Mouse (Mus musculus): ENCODE data around the gene Hyls1. TPM values are rescaled to one million over a fixed set of nuclear protein-coding genes. Genes with fewer than 3 reads are reported as not detected.

The Hyls1 gene
- polyA plus RNA-seq, 1 experiment from 2014 or later, result 19.5 TPM

GRCm38 (mm10) chr9:35561583-35561982, 8.6 kb downstream of the Hyls1 start:
- no peak overlapping the region for H3K27ac ChIP-seq
- H3K4me2 ChIP-seq, result no peak overlapping the region
- no peak overlapping the region for H3K9ac ChIP-seq
- peaks cover 34% of the 10 kb centered on the region for H3K36me3 ChIP-seq
- no peak for ATAC-seq (ENCODE audit: borderline replicate concordance, extremely low read depth, low FRiP score, low TSS enrichment)
- WGBS, result 81% methylated on average over 6 of the region's 6 CpGs
- H3K27me3 ChIP-seq, result peaks cover 17% of the 10 kb centered on the region; the same call in 1 of the 2 replicates
- H3K9me3 ChIP-seq, result no peaks in the 10 kb centered on the region
- no peak overlapping the region for H3K4me3 ChIP-seq
- H3K4me1 ChIP-seq, result peaks cover 27% of the 10 kb centered on the region

DNA sequence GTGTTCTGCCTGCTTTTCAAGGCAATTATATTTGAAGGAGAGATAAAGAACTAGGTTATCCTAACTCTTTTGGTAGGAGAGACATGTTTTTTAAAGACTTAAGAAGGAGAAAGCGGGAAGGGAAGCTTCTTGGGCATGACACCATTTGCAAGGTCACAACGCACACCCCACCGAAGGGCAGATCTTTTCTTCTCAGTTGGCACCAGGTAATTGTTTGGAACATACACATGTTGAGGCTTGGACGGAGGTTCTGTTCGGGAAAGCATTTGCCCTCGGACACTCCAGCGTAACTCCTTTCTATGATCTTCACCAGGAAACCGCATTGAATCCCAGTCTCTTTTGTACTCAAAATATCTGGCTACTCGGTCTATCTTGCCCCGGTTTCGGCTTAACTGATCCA, 9.1 kb downstream of the Hyls1 start:
- Histone ChIP-seq H3K4me2 (no peak overlapping the region), H3K4me1 (peaks cover 29% of the 10 kb centered on the region), H3K27me3 (peaks cover 17% of the 10 kb centered on the region; the same call in 1 of the 2 replicates), H3K4me3 (no peak overlapping the region), H3K9ac (no peak overlapping the region), H3K27ac (no peak overlapping the region), H3K9me3 (no peaks in the 10 kb centered on the region), H3K36me3 (peaks cover 29% of the 10 kb centered on the region)
- 92% methylated on average over 11 of the region's 11 CpGs for WGBS
- ATAC-seq (ENCODE audit: borderline replicate concordance, extremely low read depth, low FRiP score, low TSS enrichment), result no peak

DNA sequence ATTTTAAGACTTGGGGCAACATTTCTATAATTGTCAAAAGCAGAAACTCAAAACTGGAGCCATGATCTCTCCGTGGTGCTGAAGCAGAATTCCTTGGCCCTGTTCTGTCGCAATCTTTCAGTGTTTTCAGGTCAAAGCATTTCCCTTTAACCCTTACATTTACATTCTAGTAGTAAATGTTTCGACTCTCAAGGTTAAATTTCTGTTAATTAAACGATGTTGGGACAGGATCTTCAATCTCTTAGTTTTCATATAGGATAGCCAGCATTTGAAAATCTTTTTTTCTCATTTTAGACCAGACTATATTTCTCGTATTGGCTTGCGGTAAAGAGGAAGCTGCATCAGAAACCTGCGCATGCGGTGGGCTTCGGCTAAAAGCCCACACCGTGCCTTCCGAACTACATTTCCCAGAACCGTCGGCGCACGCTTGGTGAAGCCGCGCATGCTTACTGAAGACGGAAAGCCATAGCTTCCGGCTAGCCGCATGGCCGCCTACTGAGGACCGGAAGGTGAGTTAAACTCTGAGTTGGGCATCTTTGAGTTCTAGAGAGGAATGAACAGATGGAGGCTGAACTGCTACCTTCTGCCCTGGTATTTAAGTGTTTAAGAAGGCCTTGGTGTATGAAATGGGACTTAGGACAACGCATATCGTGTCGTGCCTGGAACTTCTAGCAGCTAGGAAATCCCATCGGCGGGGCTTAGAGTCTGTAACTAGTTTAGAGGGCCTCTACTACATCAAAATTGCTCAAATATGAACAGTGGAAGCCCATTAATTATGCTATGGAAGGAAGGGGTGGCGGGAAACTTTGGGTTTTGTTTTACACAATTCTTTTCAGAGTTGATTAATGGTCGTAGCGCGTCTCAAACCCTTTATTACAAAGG, 10.9 kb downstream of the Hyls1 start:
- 1% methylated on average over 31 of the region's 31 CpGs for WGBS
- peak overlapping the region; percentile 97 for H3K4me2 ChIP-seq
- ATAC-seq (ENCODE audit: borderline replicate concordance, extremely low read depth, low FRiP score, low TSS enrichment), result peak; percentile 85; the same call in 1 of the 2 replicates
- H3K27ac ChIP-seq, result peak overlapping the region; percentile 60
- H3K4me1 ChIP-seq, result peaks cover 29% of the 10 kb centered on the region
- peak overlapping the region; percentile 74 for H3K4me3 ChIP-seq
- H3K9ac ChIP-seq, result peak overlapping the region; percentile 62
- H3K9me3 ChIP-seq, result no peaks in the 10 kb centered on the region
- H3K36me3 ChIP-seq, result peaks cover 13% of the 10 kb centered on the region
- peaks cover 17% of the 10 kb centered on the region; the same call in 1 of the 2 replicates for H3K27me3 ChIP-seq

- Histone ChIP-seq H3K4me2 (peak within 1 kb of the TSS; percentile 97), H3K27ac (peak within 1 kb of the TSS; percentile 60), H3K9me3 (no peaks in the 10 kb centered on the region), H3K4me1 (peaks cover 29% of the 10 kb centered on the region), H3K36me3 (peaks cover 10% of the 10 kb centered on the region), H3K27me3 (peaks cover 17% of the 10 kb centered on the region; the same call in 1 of the 2 replicates), H3K9ac (peak within 1 kb of the TSS; percentile 62), H3K4me3 (peak within 1 kb of the TSS; percentile 74)
- ATAC-seq (ENCODE audit: borderline replicate concordance, extremely low read depth, low FRiP score, low TSS enrichment), result peak; percentile 71
- under 1% methylated on average over 58 of the region's 59 CpGs for WGBS
Observed at GRCm38 (mm10) chr9:35558257-35559008, 11.8 kb downstream of the Hyls1 start, which contains the start of the genes Ddx25 and Pus3. TSS of gene Ddx25 (minus strand) at chr9:35558528. TSS of gene Pus3 (plus strand) at chr9:35558595.

DNA sequence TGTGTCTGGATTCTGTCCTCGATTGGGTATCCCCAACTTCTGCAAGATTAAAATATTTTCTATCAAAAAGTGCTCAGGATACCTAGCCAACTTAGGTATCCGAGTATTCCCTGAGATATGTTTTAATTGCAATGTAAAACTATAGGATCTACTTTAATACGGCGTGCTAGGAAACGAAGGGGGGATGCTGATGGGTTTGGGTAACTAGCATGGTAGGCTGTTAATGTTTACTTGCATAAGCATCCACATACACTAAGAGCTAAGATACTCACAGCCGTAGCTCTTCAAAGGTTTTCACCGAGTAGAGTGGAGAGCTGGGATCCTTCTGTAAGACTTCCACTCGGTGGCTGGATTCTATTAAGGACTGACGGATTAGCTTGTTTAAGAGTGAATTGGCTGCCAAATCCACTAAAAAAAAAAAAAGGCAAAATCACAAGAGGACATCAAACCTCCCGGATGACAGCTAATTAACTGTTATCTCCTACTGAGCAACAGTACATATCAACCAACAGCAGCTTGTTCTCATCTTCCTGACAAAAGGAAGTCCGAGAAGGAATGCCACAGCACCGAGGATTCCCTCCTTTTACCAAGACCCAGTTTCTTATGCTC, 13.6 kb downstream of the Hyls1 start:
- 45% methylated on average over 12 of the region's 12 CpGs for WGBS
- Histone ChIP-seq H3K27ac (no peak overlapping the region), H3K9me3 (no peaks in the 10 kb centered on the region), H3K4me3 (no peak overlapping the region), H3K4me1 (peaks cover 29% of the 10 kb centered on the region), H3K9ac (no peak overlapping the region), H3K36me3 (peaks cover 6% of the 10 kb centered on the region), H3K27me3 (peaks cover 17% of the 10 kb centered on the region; the same call in 1 of the 2 replicates), H3K4me2 (no peak overlapping the region)
- no peak for ATAC-seq (ENCODE audit: borderline replicate concordance, extremely low read depth, low FRiP score, low TSS enrichment)

DNA sequence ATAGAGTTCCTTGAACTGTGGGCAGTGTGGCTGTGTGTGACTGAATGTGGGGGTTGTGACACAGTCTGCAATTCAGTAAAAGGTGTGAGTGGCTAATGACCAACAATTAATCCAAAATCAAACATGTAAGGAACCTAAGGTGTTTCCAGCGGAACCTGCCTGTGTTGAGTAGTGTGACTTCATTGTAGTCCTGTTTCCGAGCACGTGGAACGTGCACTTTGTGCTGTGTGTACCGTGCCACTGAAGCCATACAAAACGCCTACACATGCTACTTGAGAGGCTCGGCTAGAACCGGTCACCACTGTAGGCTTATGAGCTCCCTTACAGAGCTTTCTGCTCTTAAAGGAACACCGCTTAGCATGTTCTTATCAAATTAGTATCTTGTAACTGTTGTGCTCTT, 21.7 kb downstream of the Hyls1 start:
- no peaks in the 10 kb centered on the region for H3K36me3 ChIP-seq
- H3K27me3 ChIP-seq, result no peaks in the 10 kb centered on the region
- no peak overlapping the region for H3K4me2 ChIP-seq
- WGBS, result 66% methylated on average over 9 of the region's 9 CpGs
- ATAC-seq (ENCODE audit: borderline replicate concordance, extremely low read depth, low FRiP score, low TSS enrichment), result no peak
- H3K4me1 ChIP-seq, result no peaks in the 10 kb centered on the region
- no peak overlapping the region for H3K9ac ChIP-seq
- H3K4me3 ChIP-seq, result no peak overlapping the region
- H3K9me3 ChIP-seq, result no peaks in the 10 kb centered on the region
- H3K27ac ChIP-seq, result no peak overlapping the region

DNA sequence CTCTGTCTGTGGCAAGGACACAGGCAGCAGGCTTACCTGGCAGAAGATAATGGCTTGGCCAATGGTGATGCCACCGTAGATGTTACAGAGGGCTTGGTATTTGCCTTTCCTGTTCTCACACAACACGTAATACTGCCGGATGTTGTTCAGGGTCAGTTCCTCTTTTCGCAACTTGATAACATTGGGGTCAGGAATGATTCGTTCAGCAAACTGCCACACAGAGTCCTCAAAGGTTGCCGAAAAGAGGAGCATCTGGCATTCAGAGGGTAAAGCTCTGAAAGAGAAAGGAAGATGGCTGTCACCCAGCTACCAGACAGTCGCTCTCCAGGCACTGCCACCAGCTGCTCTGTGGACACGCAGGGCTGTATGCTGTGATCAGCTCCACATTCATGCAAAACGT, 23.5 kb downstream of the Hyls1 start:
- ATAC-seq (ENCODE audit: borderline replicate concordance, extremely low read depth, low FRiP score, low TSS enrichment), result no peak
- 69% methylated on average over 9 of the region's 9 CpGs for WGBS
- H3K4me1 ChIP-seq, result no peaks in the 10 kb centered on the region

DNA sequence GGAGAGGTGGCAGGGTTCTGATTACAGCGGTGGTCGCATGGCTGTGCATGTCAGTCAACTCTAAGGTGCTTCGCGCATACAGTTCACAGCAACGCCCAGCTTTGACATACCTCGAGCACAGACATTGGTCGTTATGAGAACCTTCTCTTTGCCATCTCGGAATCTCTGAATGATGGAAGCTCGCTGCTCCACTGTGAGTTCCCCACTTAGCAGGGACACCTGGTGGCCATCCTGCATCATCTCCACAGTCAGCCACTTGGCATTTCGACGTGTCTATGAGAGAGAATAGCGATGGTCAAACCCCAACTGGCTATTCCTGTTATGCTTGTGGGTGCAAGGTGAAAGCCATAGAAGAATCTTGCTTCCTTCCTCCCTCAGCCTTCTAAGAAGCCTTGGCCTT, 24.5 kb downstream of the Hyls1 start:
- H3K9ac ChIP-seq, result no peak overlapping the region
- no peak overlapping the region for H3K4me2 ChIP-seq
- H3K27ac ChIP-seq, result no peak overlapping the region
- no peak for ATAC-seq (ENCODE audit: borderline replicate concordance, extremely low read depth, low FRiP score, low TSS enrichment)
- H3K4me3 ChIP-seq, result no peak overlapping the region
- WGBS, result 61% methylated on average over 12 of the region's 12 CpGs
- H3K36me3 ChIP-seq, result no peaks in the 10 kb centered on the region
- no peaks in the 10 kb centered on the region for H3K27me3 ChIP-seq
- H3K4me1 ChIP-seq, result no peaks in the 10 kb centered on the region
- H3K9me3 ChIP-seq, result no peaks in the 10 kb centered on the region

More for the DNA sequence above, 23.5 kb downstream of the Hyls1 start:
- no peak overlapping the region for H3K4me3 ChIP-seq
- H3K9me3 ChIP-seq, result no peaks in the 10 kb centered on the region
- no peak overlapping the region for H3K4me2 ChIP-seq
- no peaks in the 10 kb centered on the region for H3K27me3 ChIP-seq
- H3K9ac ChIP-seq, result no peak overlapping the region
- no peak overlapping the region for H3K27ac ChIP-seq
- H3K36me3 ChIP-seq, result no peaks in the 10 kb centered on the region

DNA sequence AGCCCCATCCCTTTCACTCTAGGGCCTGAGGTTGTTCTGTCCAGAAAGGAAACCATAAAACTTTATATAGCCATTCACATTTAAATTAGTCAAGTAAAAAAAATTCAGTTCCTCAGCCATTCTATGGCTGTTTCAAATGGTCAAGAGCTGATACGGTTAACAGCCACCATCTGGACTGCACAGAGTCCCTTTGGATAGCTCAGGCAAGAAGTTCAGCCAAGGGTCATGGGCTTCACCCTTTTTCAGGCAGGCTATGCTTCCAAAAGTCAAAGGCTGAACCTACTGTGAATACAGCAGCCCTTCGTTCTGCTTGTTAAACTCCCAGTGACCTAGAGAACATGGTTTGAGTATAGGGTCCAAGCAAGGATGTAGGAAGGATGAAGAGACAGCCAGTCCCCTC, 25.5 kb downstream of the Hyls1 start:
- no peaks in the 10 kb centered on the region for H3K9me3 ChIP-seq
- H3K4me2 ChIP-seq, result no peak overlapping the region
- 66% methylated on average over 2 of the region's 2 CpGs for WGBS
- H3K9ac ChIP-seq, result no peak overlapping the region
- no peak overlapping the region for H3K4me3 ChIP-seq
- no peak for ATAC-seq (ENCODE audit: borderline replicate concordance, extremely low read depth, low FRiP score, low TSS enrichment)
- no peaks in the 10 kb centered on the region for H3K27me3 ChIP-seq
- H3K4me1 ChIP-seq, result no peaks in the 10 kb centered on the region
- H3K36me3 ChIP-seq, result no peaks in the 10 kb centered on the region
- H3K27ac ChIP-seq, result no peak overlapping the region

GRCm38 (mm10) chr9:35543099-35543860, 26.9 kb downstream of the Hyls1 start:
- H3K27me3 ChIP-seq, result no peaks in the 10 kb centered on the region
- H3K27ac ChIP-seq, result no peak overlapping the region
- no peaks in the 10 kb centered on the region for H3K36me3 ChIP-seq
- no peak overlapping the region for H3K4me3 ChIP-seq
- no peak overlapping the region for H3K4me2 ChIP-seq
- no peak for ATAC-seq (ENCODE audit: borderline replicate concordance, extremely low read depth, low FRiP score, low TSS enrichment)
- WGBS, result 80% methylated on average over 14 of the region's 14 CpGs
- H3K9me3 ChIP-seq, result no peaks in the 10 kb centered on the region
- H3K9ac ChIP-seq, result no peak overlapping the region
- no peaks in the 10 kb centered on the region for H3K4me1 ChIP-seq

GRCm38 (mm10) chr9:35541941-35542340, 28.3 kb downstream of the Hyls1 start:
- H3K36me3 ChIP-seq, result no peaks in the 10 kb centered on the region
- no peak for ATAC-seq (ENCODE audit: borderline replicate concordance, extremely low read depth, low FRiP score, low TSS enrichment)
- H3K4me3 ChIP-seq, result no peak overlapping the region
- no peaks in the 10 kb centered on the region for H3K9me3 ChIP-seq
- no peak overlapping the region for H3K27ac ChIP-seq
- H3K9ac ChIP-seq, result no peak overlapping the region
- H3K27me3 ChIP-seq, result no peaks in the 10 kb centered on the region
- 63% methylated on average over 6 of the region's 6 CpGs for WGBS
- H3K4me2 ChIP-seq, result no peak overlapping the region
- no peaks in the 10 kb centered on the region for H3K4me1 ChIP-seq
